Mouse (Mus musculus) olfactory bulb, adult 2 months (tissue): ENCODE results near the gene Col26a1.

Source experiments
- CTCF ChIP-seq: fragments of 200-500 bp; IDR thresholded peaks from 2 replicates; pipeline ENCODE4 v1.5.1; 2012; ENCODE audit warnings: low read depth, mild to moderate bottlenecking, low read length, moderate library complexity; ENCODE audit not compliant: insufficient read depth
- POLR2A ChIP-seq: fragments of 200-500 bp; IDR thresholded peaks from 2 replicates; pipeline ENCODE4 v1.6.1; 2012; ENCODE audit warnings: mild to moderate bottlenecking, low read depth, low read length, moderate library complexity; ENCODE audit not compliant: insufficient read depth

DNA sequence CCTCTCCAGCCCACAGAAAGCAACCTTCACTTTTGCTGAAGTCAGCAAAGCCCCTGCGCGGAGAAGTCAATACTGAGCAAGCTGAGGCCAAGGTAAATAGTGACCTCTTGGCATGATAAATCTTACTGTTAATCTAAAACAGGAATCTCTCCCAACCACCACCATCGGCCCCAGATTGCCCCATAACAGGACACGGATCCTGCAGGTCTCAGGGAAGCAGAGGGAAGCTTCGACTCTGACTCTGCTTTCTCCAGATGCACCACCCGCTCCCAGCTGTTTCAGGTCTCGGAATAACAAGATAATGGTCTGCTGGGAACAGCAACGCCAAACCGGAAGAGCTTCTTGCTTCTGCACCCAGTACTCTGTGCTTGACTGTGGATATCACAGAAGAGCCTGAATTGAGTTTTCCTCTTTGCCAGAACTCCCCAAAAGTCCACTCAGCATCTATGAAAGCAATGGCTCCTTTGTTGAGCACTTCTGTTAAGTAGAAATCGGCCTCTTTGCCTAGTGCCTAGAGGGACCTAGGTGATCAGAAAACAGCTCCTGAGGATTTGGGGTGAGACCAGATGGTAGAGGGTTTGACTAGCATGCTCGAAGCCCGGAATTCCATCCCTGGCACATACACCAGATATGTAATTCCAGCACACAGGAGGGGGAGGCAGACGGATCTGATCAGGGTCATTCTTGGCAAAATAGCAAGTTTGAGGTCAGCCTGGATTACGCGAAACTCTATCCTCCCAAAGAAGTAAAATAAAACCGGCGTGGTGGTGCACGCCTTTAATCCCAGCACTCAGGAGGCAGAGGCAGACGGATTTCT lies 5.7 kb upstream of the Col26a1 start:
- TF ChIP-seq CTCF = no peak
- no peak for TF ChIP-seq POLR2A
